Mouse (Mus musculus) limb, embryonic 14.5 days (tissue): ENCODE measurements around the gene Bcar3. TPM values are rescaled to one million over a fixed set of nuclear protein-coding genes. Genes with fewer than 3 reads are reported as not detected.

ENCODE experiments used
- ATAC-seq: fragments of 200-750 bp; cut with Nextera tagmentation; 2 replicates; pipeline ENCODE4 v1.8.0; 2017; ENCODE audit warnings: low read depth, moderate number of reproducible peaks, moderate TSS enrichment; ENCODE audit not compliant: low FRiP score
- DNase-seq: peaks from one replicate; pipeline ENCODE4 v3.0.0-alpha.2; 2015; ENCODE audit warnings: low spot score
- H3K27ac ChIP-seq: fragments of 300-500 bp; sonication (generic); replicated peaks from 2 replicates; pipeline ENCODE4 v1.5.1; 2014; ENCODE audit warnings: low read depth, mild to moderate bottlenecking, low read length, moderate library complexity, mixed read lengths
- H3K27me3 ChIP-seq: fragments of 300-500 bp; sonication (generic); 2 replicates; pipeline ENCODE4 v1.6.1; 2014; ENCODE audit warnings: low read length, mixed read lengths; ENCODE audit not compliant: control insufficient read depth, insufficient read depth
- H3K36me3 ChIP-seq: fragments of 300-500 bp; sonication (generic); 2 replicates; pipeline ENCODE4 v1.6.1; 2014; ENCODE audit warnings: mild to moderate bottlenecking, low read length, moderate library complexity, mixed read lengths; ENCODE audit not compliant: control insufficient read depth, insufficient read depth
- H3K4me1 ChIP-seq: fragments of 300-500 bp; sonication (generic); 2 replicates; pipeline ENCODE4 v1.6.1; 2014; ENCODE audit warnings: antibody characterized with exemption, low read length, mixed read lengths; ENCODE audit not compliant: control insufficient read depth, insufficient read depth
- H3K4me2 ChIP-seq: fragments of 300-500 bp; sonication (generic); replicated peaks from 2 replicates; pipeline ENCODE4 v1.6.1; 2014; ENCODE audit warnings: low read depth, mild to moderate bottlenecking, low read length, moderate library complexity; ENCODE audit not compliant: severe bottlenecking
- H3K4me3 ChIP-seq: fragments of 300-500 bp; sonication (generic); replicated peaks from 2 replicates; pipeline ENCODE4 v1.5.1; 2014; ENCODE audit warnings: low read length
- H3K9ac ChIP-seq: fragments of 300-500 bp; sonication (generic); 2 replicates; pipeline ENCODE4 v1.6.1; 2014; ENCODE audit warnings: mild to moderate bottlenecking, low read depth, low read length, moderate library complexity; ENCODE audit not compliant: severe bottlenecking
- H3K9me3 ChIP-seq: fragments of 300-500 bp; sonication (generic); 2 replicates; pipeline ENCODE4 v1.6.1; 2016; ENCODE audit warnings: low read length; ENCODE audit not compliant: control insufficient read depth
- POLR2A ChIP-seq: fragments of 200-500 bp; IDR thresholded peaks from 2 replicates; pipeline ENCODE4 v1.8.0; 2012; ENCODE audit warnings: inconsistent platforms, mild to moderate bottlenecking, moderate library complexity, borderline replicate concordance; ENCODE audit not compliant: insufficient read depth, insufficient read length; ENCODE audit errors: extremely low read depth
- WGBS: fragments of 180-500 bp; shearing (Covaris S2); extraction: QIAGEN DNeasy Blood & Tissue Kit; methylation state at CpG from one replicate; pipeline ENCODE4 v1.1.7; 2014; 5-methylcytosine and 5-hydroxymethylcytosine counted together
- polyA plus RNA-seq, 2 experiments: library from polyadenylated mRNA; depleted of rRNA in 1 of 2; stranded (reverse) in 1 of 2; unstranded in 1 of 2; fragments of >200 nt; fragmentation: Nextera tagmentation in 1 of 2; extraction: Ambion mirVana in 1 of 2; gene quantifications; 2 replicates each; pipeline versions ENCODE4 v1.2.1 to v1.2.3; 2012 to 2014

Bcar3 gene
- polyA plus RNA-seq, 2 experiments = 7.8 to 7.9 TPM

- Histone ChIP-seq H3K9ac (no peak overlapping the region), H3K9me3 (no peaks in the 10 kb centered on the region), H3K36me3 (no peaks in the 10 kb centered on the region), H3K4me1 (peaks cover 20% of the 10 kb centered on the region), H3K4me2 (no peak overlapping the region), H3K27me3 (no peaks in the 10 kb centered on the region), H3K4me3 (no peak overlapping the region), H3K27ac (no peak overlapping the region)
- DNase-seq (no peak), ATAC-seq (no peak)
- TF ChIP-seq POLR2A = no peak
- 69% methylated on average over 6 of the region's 6 CpGs for WGBS
Measured at GRCm38 (mm10) chr3:122490574-122490973, 196.6 kb downstream of the Bcar3 start.

GRCm38 (mm10) chr3:122492006-122492405 lies 198.1 kb downstream of the Bcar3 start:
- no peak overlapping the region for H3K9ac ChIP-seq
- H3K4me3 ChIP-seq = no peak overlapping the region
- no peak overlapping the region for H3K27ac ChIP-seq
- WGBS = 87% methylated on average over 3 of the region's 3 CpGs
- H3K27me3 ChIP-seq = no peaks in the 10 kb centered on the region
- H3K9me3 ChIP-seq = no peaks in the 10 kb centered on the region
- TF ChIP-seq POLR2A = no peak
- H3K4me2 ChIP-seq = no peak overlapping the region
- no peak for DNase-seq
- ATAC-seq = no peak
- H3K4me1 ChIP-seq = peaks cover 20% of the 10 kb centered on the region
- H3K36me3 ChIP-seq = no peaks in the 10 kb centered on the region

GRCm38 (mm10) chr3:122492872-122493615 lies 199.1 kb downstream of the Bcar3 start:
- Histone ChIP-seq H3K4me1 (peaks cover 20% of the 10 kb centered on the region), H3K9ac (no peak overlapping the region), H3K27me3 (no peaks in the 10 kb centered on the region), H3K36me3 (no peaks in the 10 kb centered on the region), H3K27ac (no peak overlapping the region), H3K4me3 (no peak overlapping the region), H3K9me3 (no peaks in the 10 kb centered on the region), H3K4me2 (no peak overlapping the region; the same call in 1 of the 2 replicates)
- no peak for ATAC-seq
- WGBS = 34% methylated on average over 21 of the region's 21 CpGs
- TF ChIP-seq POLR2A = no peak
- no peak for DNase-seq

- peaks cover 31% of the 10 kb centered on the region for H3K4me1 ChIP-seq
- no peak overlapping the region for H3K27ac ChIP-seq
- H3K4me3 ChIP-seq = no peak overlapping the region
- DNase-seq (peak; percentile 61), ATAC-seq (peak; percentile 75; the same call in 1 of the 2 replicates)
- no peak overlapping the region for H3K4me2 ChIP-seq
- H3K9ac ChIP-seq = no peak overlapping the region
- 35% methylated on average over 6 of the region's 6 CpGs for WGBS
- H3K36me3 ChIP-seq = no peaks in the 10 kb centered on the region
- no peaks in the 10 kb centered on the region for H3K9me3 ChIP-seq
- H3K27me3 ChIP-seq = no peaks in the 10 kb centered on the region
- TF ChIP-seq POLR2A = no peak
Measured at GRCm38 (mm10) chr3:122494764-122495163, 200.8 kb downstream of the Bcar3 start.

GRCm38 (mm10) chr3:122497871-122498270 lies 203.9 kb downstream of the Bcar3 start:
- no peaks in the 10 kb centered on the region for H3K9me3 ChIP-seq
- H3K4me2 ChIP-seq = no peak overlapping the region
- no peak for TF ChIP-seq POLR2A
- no peak overlapping the region for H3K4me3 ChIP-seq
- peaks cover 26% of the 10 kb centered on the region for H3K4me1 ChIP-seq
- no peak overlapping the region for H3K27ac ChIP-seq
- 89% methylated on average over 6 of the region's 6 CpGs for WGBS
- no peak for DNase-seq
- no peak for ATAC-seq
- H3K9ac ChIP-seq = no peak overlapping the region
- H3K27me3 ChIP-seq = no peaks in the 10 kb centered on the region
- H3K36me3 ChIP-seq = no peaks in the 10 kb centered on the region

- H3K27me3 ChIP-seq = no peaks in the 10 kb centered on the region
- H3K4me2 ChIP-seq = no peak overlapping the region
- H3K36me3 ChIP-seq = no peaks in the 10 kb centered on the region
- TF ChIP-seq POLR2A = no peak
- peaks cover 22% of the 10 kb centered on the region for H3K4me1 ChIP-seq
- H3K4me3 ChIP-seq = no peak overlapping the region
- H3K9ac ChIP-seq = no peak overlapping the region
- DNase-seq = no peak
- no peaks in the 10 kb centered on the region for H3K9me3 ChIP-seq
- ATAC-seq = no peak
- H3K27ac ChIP-seq = no peak overlapping the region
- WGBS = 80% methylated on average over 7 of the region's 7 CpGs
Measured at GRCm38 (mm10) chr3:122498528-122498927, 204.6 kb downstream of the Bcar3 start.
